Mouse (Mus musculus): ENCODE data around the gene Tmem179. TPM values are rescaled to one million over a fixed set of nuclear protein-coding genes. Genes with fewer than 3 reads are reported as not detected.

Tmem179 gene
- total RNA-seq (2015) (not detected in 2 replicates), total RNA-seq (2017) (not detected in 2 replicates)

DNA sequence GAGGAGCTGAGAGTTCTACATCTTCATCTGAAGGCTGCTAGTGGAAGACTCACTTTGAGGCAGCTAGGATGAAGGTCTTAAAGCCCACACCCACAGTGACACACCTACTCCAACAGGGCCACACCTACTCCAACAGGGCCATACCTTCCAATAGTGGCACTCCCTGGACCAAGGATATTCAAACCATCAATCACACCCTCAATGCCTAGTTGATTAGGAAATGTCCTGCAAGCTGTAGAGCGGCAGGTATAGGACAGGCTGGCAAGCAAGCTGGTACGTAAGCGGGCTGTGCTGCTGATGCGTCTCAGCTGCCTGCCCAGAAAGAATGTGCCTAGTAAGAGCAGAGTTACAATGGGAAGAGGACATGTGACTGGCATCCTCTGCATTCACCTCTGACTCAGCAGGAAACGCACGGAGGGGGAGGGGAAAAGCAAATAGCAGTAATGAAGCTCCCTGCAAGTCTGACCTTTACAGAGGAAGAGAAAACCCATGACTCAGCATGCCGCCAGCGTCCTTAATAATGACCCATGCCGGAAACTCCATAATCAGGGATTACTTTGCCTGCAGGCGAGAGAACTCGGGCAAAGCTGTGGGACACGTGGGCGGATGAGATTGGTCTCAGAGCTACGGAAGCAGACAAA lies at the start of gene Tmem179:
Gene Tmem179, minus strand, starts transcription at position 51 of the 641 bp plus-strand sequence.
- ATAC-seq (replicated peaks; ENCODE audit: poor library complexity) = 0 out of 2 replicates have a peak, but pooled peaks have one; percentile 26

DNA sequence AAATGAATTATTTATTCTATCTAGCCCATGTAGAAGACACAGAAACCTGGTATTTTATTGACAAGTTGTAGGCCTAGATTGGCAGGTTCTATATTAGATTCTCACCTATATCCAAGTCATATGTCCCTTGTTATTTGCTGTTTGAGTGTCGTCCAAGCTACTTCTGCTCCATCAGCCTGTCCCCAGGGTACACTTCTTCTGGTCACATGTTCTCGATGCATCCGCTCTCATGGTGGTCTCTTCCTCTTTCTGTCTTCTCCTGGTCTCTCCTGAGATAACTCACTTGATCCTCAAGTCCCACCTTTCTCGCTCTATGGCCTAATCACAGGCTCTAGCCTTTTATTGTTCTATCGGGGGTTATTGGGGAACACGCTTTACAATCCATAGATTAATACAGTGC lies 46.5 kb upstream of the Tmem179 start:
- ATAC-seq (replicated peaks; ENCODE audit: poor library complexity) = 0 out of 2 replicates have a peak, but pooled peaks have one; percentile 31

DNA sequence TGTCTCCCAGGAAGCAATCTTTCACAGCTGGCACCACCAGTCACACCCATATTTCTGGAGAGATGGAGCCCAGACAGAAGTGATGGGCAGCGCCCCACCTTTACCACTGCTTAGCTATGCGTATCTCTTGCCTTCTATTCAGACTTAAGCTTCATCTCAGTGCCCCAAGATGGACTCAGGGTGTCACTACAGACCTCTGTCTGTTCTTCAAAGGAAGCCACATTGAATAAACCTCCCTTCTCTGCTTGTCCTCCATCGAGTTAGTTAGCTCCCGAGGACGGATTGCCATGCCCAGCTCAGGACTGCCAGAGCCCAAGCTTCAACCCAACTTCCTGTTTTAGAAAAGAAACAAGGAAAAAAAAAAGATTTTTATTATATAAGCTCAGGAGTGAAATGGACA lies 45.9 kb upstream of the Tmem179 start:
- no peak for ATAC-seq (replicated peaks; ENCODE audit: poor library complexity)

DNA sequence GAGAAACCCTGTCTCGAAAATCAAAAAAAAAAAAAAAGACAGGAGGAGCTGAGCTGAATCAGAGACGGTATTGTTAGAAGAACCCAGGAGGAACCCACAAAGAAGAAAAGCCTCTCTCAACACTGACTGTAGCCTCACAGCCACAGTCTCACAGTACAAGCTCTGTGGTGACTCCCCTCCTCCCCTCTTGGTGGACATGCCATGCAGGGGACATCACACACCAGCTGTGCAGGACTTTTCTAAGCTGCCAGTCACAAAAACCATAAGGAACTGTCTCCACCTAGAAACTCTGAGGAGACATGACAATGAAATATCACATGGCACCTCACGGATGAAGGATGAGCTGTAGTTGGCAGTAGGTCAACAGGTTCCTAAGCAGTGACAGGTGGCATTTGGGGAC lies 44.6 kb upstream of the Tmem179 start:
- no peak for ATAC-seq (replicated peaks; ENCODE audit: poor library complexity)

DNA sequence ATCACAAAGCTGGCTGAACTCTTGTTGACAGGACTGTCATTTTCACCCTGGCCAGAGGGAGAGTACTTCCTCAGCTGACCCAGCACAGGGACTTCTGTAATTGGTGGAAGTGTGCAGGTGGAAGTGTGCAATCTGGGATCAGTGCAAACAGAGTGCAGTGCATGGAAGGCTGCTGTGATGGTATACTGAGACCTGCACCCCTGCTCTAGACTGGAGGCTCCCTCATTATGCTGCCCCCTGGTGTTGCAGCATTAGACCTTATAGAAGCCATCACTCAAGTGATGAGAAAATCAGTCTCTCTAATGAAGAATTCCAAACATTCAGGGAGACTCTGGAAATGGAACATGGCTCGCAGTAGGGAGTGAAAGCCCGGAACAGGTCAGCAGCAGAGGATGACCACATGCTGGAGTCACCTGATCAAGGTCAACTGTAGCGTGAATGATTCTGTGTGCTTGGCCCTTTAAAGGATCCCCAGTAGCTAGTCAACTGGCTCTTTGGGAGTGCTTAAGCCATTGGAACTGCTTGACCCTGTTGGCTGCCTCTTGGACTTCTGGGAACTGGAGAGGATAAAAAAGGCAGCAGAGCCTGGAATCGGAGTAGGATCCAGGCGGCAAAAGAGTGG lies 43.7 kb upstream of the Tmem179 start:
- peak; percentile 54; the same call in 1 of the 2 replicates for ATAC-seq (replicated peaks; ENCODE audit: poor library complexity)

DNA sequence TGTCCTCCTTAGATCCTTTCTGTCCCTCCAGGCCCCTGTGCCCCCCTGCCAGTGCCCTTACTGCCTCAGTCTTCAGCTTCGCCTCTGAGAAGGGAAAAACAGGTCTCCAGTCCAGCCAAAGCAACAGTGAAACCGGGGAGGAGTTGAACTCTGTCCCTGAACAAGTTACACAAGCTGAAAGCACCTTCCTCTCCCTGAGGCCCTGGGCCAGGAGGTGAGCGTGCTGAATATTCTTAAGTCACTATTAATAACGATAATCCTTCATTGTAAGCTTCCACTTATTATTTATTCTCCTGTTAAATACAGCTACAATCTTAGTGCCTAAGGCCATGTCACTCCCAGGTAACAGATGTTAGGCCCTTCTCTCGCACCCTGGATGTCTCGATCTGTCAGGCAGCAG lies 43.1 kb upstream of the Tmem179 start:
- ATAC-seq (replicated peaks; ENCODE audit: poor library complexity) = no peak

DNA sequence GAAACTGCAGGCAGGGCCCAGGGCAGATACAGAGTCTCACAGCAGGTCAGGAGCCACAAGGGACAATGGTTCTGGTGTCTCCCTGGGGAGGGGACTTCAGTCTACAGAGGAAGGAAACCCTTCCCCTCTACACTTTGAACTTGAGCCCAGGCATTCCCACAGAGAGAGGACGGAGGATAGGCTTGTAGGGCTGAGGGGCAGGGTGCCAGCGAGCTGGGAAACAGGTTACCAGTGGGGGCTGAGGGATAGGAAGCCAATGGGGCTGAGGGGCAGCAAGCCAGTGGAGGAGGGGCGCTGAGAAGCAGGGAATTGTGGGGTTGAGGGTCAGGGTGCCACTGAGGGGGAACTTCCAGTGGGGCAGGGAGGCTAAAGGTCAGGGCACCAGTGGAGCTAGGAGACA lies 42.7 kb upstream of the Tmem179 start:
- ATAC-seq (replicated peaks; ENCODE audit: poor library complexity) = no peak

DNA sequence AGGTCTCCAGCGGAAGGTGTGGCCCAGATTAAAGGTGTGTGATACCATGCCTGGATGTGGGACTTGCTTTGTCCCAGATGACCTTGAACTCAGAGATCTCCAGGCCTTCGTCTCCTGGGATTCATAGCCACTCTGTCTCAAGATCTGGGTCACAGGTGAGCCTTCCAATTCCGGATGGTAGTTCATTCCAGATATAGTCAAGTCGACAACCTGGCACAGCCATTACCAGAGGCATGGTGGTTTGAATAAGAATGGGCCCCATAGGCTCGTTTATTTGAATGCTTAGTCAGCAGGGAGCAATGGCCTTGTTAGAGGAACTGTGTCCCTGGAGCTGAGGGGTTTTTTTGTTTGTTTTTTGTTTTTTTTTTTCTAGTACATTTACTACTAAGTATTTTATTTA lies 40.7 kb upstream of the Tmem179 start:
- no peak for ATAC-seq (replicated peaks; ENCODE audit: poor library complexity)

DNA sequence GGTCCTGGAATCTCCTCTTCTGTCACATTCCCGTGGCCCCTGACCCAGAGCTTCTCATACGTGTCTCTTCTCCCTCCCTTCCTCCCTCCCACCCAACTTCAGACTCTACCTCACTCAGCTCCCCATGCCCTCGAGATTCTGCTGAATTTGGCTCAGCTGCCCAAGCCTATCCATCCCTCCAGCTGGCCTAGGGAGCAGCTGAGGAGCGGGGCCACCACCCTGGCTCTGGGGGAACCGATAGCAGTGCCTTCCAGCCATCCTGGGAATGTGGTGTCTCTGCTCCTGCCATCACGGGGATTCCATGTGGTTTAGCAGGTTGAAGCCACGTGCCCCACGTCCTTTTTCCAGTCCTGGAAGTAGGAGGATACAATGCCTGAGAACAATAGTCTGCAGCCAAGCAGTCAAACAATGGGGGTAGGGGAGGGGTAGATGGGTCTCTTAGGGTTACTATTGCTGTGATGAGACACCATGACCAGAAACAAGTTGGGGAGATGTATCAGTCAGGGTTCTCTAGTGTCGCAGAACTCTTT lies 40.0 kb upstream of the Tmem179 start:
- no peak for ATAC-seq (replicated peaks; ENCODE audit: poor library complexity)

DNA sequence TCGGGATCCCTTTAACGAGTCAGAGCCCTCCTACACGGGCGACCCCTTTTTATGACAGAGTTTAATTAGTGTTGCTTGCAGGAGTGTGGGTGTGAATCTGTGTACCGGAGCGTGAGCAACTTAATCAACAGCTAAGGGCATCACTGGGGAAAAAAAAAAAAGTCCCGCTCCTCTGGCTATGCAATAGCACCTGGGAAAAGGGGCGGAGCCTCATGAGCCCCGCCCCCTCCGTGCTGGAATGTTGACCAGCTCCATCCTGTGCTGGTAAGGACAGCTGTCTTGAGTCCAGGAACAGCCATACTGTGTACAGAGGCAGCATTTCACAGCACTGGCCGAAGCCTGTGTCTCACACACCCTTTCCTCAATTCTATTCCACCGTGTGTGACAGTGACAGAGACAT lies 38.4 kb upstream of the Tmem179 start:
- no peak for ATAC-seq (replicated peaks; ENCODE audit: poor library complexity)

DNA sequence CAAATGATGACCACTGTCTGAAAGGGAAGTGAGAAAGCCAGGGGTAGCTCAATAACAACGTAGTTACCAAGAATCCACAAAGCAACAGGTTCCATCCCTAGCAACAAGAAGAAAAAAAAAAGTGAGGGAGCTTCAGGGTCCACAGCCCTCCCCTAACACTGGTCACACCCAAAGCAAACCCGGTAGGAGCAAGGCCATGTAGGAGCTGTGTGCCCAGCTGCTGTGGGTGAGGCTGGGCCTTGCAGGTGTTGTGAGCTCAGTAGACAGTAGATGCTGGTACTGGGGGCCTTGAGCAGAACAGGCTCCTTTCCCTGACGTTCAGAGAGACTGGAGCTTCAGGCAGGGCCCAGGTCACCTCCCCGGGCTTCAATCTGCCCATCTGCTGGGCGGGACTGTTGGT lies 36.0 kb upstream of the Tmem179 start:
- ATAC-seq (replicated peaks; ENCODE audit: poor library complexity) = 0 out of 2 replicates have a peak, but pooled peaks have one; percentile 2

DNA sequence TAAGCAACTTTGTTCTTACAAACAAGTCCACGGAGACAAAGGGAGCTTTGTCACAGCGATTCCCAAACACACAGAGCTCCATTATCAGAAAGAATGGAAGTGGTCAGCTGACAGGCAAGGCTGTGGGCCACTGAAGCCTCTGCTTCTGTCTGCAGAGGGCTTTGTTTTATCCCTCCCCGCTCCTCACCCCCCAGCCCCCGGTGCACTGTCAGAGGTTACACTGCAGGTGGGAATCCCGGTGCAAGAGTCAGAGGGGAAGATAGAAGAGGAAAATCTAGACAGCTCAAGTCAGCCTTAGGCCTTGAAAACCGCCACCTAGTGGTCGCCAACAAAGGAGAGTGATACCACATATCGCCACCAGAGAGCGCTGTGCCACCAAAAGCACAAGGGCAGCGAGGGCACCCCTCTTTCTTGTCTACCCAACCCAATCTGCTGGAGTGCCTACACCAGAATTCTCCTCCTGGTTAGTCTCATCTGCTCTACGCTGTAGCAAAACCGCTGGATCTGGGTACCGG lies 35.4 kb upstream of the Tmem179 start:
- peak; percentile 100 for ATAC-seq (replicated peaks; ENCODE audit: poor library complexity)

DNA sequence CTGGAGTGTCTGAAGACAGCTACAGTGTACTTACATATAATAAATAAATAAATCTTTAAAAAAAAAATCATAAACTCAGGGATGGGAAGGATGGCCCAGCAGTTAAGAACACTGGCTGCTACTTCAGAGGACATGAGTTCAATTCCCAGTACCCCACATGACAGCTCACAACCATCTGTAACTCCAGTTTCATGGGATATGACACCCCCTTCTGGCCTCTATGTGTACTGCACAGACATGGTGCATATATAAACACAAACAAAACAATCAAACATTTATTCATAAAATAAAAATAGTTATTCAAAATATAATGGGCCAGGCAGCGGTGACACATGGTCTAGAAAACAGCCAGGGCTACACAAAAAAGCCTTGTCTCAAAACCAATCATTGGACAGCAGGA lies 32.7 kb upstream of the Tmem179 start:
- ATAC-seq (replicated peaks; ENCODE audit: poor library complexity) = no peak

DNA sequence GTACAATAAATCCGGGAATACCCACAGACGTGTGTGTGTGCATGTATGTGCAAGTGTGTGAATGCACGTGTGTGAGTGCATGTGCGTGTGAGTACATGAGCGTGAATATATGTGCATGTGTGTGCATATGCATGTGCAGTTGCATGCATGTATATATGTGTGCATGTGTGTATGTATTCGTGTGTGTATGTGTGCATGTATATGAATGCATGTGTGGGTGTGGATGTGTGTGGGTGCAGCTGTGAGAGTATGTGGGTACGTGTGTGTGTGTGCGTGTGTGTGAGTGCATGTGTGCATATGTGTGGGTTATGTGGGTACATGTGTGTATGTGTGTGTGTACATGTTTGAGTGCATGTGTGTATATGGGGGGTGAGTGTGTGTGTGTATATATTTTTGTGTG lies 29.6 kb upstream of the Tmem179 start:
- ATAC-seq (replicated peaks; ENCODE audit: poor library complexity) = no peak

DNA sequence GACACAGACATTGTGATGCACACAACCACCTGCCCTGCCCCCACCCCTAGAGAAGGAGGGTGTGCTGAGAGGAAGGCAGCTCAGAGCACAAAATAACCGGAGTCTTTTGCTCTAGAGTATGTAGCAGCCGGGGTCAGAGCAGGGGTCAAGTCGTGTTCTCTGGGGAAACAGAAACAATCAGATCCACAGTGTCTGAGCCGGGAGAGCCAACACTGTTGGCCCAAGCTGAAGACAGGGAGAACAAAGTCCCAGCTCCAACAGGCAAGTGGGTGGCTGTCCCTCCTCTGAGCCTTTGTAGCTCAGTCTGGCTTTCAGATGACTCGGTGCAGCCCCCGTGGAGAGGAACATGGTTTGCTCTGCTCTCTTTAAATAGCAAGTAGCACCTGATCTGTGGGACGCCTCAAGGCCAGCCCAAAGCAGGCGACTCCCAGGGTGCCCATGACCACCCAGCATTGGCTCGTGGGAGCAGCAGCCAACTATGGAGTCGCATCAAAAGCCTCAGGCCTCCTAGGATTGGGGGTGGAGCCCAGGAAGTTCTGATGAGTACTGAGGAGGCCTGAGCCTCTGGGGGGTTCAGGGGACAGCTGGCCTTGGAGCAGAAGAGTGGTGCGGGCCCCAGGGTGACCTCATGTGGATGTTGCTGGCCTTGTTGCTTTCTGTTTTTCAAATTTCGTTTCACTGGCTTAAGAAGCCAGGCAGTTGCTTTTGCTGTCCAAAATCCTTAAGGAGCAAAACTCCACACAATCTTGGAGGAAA lies 28.6 kb upstream of the Tmem179 start:
- no peak for ATAC-seq (replicated peaks; ENCODE audit: poor library complexity)

DNA sequence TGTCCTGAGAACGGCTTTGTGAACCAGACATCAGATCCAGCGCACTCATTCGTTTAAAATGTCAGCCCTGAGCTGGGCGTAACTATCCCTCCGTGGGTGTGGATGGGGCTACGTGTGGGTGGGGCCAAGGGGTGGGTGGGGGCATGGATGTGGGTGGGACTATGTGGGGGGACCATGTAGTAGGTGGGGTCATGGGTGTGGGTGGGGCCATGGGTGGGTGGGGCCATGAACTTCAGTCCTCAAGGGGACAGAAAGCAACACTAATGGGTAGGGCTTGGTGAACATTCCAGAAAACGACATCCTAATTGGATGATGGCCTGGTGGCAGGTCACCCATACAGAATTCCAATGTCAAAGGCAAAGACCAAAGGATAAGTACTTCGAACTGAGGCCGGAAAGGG lies 27.4 kb upstream of the Tmem179 start:
- ATAC-seq (replicated peaks; ENCODE audit: poor library complexity) = 0 out of 2 replicates have a peak, but pooled peaks have one; percentile 4

DNA sequence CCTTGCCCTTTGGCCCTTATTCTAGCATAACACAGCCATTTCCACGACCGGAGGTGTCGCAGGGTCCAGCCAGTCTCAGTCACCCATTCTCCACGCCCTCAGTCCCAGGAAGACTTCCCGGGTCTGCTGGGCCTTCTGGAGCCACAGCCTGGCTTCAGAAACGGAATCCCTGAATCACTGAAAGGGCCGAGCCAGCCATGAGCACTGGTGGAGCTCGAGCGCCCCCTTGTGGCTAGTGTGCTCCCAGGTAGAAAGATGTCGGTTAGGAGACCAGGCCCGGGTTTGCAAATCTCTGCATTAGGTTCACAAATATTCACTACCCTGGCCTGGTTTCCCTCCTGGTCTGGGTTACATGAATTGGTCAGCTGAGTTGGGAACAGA lies 26.4 kb upstream of the Tmem179 start:
- ATAC-seq (replicated peaks; ENCODE audit: poor library complexity) = peak; percentile 88

DNA sequence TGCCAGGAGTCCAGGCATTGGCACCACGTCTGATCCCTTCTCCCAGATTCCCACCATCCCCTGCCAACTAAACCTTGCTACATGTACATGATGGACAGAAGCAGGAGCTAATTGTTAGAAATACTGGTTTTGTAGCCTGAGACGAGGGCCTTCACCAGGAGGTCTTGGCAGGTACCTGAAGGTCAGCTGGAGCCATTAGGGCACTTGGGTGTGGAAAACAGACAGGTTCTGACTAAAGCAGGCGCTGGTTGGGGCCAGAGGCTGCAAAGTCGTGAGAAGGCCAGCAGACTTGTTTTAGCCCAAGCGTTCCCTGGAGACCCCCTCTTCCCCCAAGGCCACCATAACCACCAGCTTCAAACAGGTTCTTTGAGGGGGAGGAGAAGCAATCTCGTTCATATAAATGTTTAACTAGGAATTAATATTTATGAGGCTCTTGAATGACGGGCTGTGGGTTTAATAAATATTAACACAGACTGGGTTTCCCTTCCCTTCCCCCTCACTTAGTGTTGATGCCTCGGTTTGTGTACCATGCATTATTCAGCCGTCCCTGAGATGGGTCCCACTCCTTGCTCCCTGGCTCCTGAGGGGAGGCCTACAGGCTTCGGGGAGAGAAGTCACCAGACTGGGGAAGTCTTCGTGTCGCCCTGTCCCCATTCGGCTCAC lies 25.8 kb upstream of the Tmem179 start:
- ATAC-seq (replicated peaks; ENCODE audit: poor library complexity) = no peak

DNA sequence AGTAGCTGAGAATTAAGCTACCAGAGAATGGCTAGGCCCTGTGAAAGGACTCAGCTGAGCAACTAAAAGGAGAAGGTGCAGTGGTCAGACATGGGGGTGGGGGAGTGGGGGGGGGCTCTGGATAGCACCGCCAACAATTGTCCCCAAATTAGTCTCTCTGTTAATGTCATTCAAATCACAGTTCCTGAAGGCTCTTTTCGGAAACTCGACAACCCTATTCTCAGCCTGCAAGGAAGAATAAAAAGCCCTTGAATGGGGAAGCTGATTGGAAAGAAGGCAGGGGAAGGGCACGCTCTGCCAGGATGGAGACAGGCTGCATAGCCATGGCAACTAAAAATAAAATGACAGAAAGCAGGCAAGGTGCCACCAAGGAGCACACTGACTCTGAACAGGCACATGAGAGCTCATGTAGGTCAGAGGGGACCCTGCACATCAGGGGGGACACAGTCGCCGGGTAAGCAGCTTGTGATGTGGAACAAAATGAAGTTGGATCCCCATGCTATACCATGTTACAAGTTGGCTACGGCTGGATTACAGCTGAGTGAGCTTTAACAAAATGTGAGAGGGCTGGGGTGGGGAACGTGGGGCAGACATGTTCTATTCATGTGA lies 25.0 kb upstream of the Tmem179 start:
- no peak for ATAC-seq (replicated peaks; ENCODE audit: poor library complexity)

DNA sequence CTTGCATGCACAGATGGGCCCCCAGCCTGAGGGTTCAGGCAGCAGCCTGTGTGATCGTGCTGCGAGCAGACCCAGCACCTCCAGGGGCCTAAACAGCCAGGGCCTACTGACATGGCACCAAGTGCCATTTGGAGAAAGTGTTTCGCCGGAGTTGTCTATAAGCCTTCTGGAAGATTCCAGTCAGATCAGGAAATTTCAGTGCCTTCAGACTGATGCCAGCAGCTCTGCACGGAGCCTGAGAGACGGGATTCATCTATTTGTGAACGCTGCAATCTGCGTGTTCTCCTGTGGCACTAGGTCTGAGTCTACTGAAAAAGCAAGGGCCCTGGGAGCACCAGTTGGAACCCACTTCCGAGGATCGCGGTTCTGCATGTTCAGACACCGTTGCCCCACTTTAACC lies 23.8 kb upstream of the Tmem179 start:
- ATAC-seq (replicated peaks; ENCODE audit: poor library complexity) = no peak
